In the genomic region with DNA sequence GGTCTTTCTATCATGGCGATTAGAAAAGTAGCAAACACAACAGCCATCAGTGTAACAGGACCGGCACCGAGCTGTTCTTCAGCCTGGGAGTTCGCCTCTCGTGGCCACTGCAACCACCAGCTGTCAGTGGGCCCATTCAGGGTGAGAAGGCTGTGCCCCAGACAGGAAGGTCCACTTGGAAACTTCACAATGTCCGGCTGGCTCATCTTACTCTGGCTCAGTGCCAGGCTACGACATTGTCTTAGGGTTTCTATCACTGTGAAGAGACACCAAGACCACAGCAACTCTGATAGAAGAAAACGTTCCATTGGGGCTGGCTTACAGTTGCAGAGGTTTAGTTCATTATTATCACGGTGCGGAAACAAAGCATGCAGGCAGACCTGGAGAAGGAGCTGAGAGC, we compare ENCODE assay signal across 13 mouse cellular contexts. TPM values are rescaled to one million over a fixed set of nuclear protein-coding genes. Genes with fewer than 3 reads are reported as not detected.
DNase-seq lines count a peak whose midpoint lies in the region; ATAC-seq lines count a peak whose summit lies in the region.
"Had no signal": no experiment of that assay in that cellular context is flagged by ENCODE, and none has a peak within 500 bp of the region (broad histone marks: within the 10 kb centered on the region; RNA-seq: fewer than 3 reads in every experiment).

No protein-coding gene starts in this region.

- 46% methylated on average over 10 of the region's 10 CpGs for WGBS in heart, embryonic 12.5 days
- WGBS in neural tube, embryonic 11.5 days = 83% methylated on average over 10 of the region's 10 CpGs

- no peak overlapping the region for H3K4me2 ChIP-seq in heart, embryonic 12.5 days
- H3K4me2 ChIP-seq in neural tube, embryonic 11.5 days (ENCODE audit: low read depth) = no peak overlapping the region
- H3K4me2 ChIP-seq: neural tube, embryonic 12.5 days had no signal

- peaks cover 5% of the 10 kb centered on the region; the same call in 1 of the 2 replicates for H3K9me3 ChIP-seq in heart, embryonic 12.5 days (replicated peaks)
- no peaks in the 10 kb centered on the region; the same call in 1 of the 2 replicates for H3K9me3 ChIP-seq in neural tube, embryonic 11.5 days (ENCODE audit: control insufficient read depth, low read length)

- H3K4me3 ChIP-seq in heart, embryonic 12.5 days = no peak overlapping the region
- no peak overlapping the region for H3K4me3 ChIP-seq in neural tube, embryonic 11.5 days (ENCODE audit: low read depth, low read length)
- H3K4me3 ChIP-seq: neural tube, embryonic 12.5 days had no signal

- ATAC-seq in heart, embryonic 12.5 days (ENCODE audit: insufficient number of reproducible peaks, low FRiP score) = no peak
- ATAC-seq in neural tube, embryonic 11.5 days (ENCODE audit: insufficient read depth, low FRiP score, low TSS enrichment) = no peak
- no peak for ATAC-seq in erythroblast, adult 5-6 weeks (replicated peaks; ENCODE audit: low FRiP score, poor library complexity, severe bottlenecking)
- ATAC-seq: liver, postnatal 0 days had no signal

- peak overlapping the region; percentile 53; the same call in 1 of the 2 replicates for H3K27ac ChIP-seq in heart, embryonic 12.5 days (ENCODE audit: poor library complexity, severe bottlenecking)
- peak overlapping the region; percentile 53 for H3K27ac ChIP-seq in neural tube, embryonic 11.5 days (ENCODE audit: low read depth, low read length)
- H3K27ac ChIP-seq: neural tube, embryonic 12.5 days; stomach, postnatal 0 days had no signal

- H3K27me3 ChIP-seq in heart, embryonic 12.5 days (replicated peaks) = no peaks in the 10 kb centered on the region
- no peaks in the 10 kb centered on the region for H3K27me3 ChIP-seq in neural tube, embryonic 11.5 days (ENCODE audit: control insufficient read depth, insufficient read depth, low read length)
- H3K27me3 ChIP-seq: neural tube, embryonic 12.5 days had no signal

- H3K9ac ChIP-seq in heart, embryonic 12.5 days = no peak overlapping the region
- H3K9ac ChIP-seq in neural tube, embryonic 11.5 days (ENCODE audit: low read length) = no peak overlapping the region
- H3K9ac ChIP-seq: liver, postnatal 0 days; neural tube, embryonic 12.5 days had no signal

- H3K36me3 ChIP-seq in heart, embryonic 12.5 days = peaks cover 17% of the 10 kb centered on the region
- peaks cover 5% of the 10 kb centered on the region; the same call in 1 of the 2 replicates for H3K36me3 ChIP-seq in neural tube, embryonic 11.5 days (ENCODE audit: control insufficient read depth, insufficient read depth, low read length)

- peaks cover 79% of the 10 kb centered on the region for H3K4me1 ChIP-seq in heart, embryonic 12.5 days (replicated peaks)
- H3K4me1 ChIP-seq in neural tube, embryonic 11.5 days (ENCODE audit: control insufficient read depth, insufficient read depth, low read length) = peaks cover 72% of the 10 kb centered on the region

- no peak for DNase-seq in heart, adult 11 months
- no peak for DNase-seq in neural tube, embryonic 11.5 days (ENCODE audit: low spot score)
- DNase-seq in neural tube, embryonic 10.5 days (ENCODE audit: extremely low spot score, low spot score) = no peak
- DNase-seq in kidney, postnatal 25 days = peak; percentile 72 to 76
- DNase-seq in cerebellum, postnatal 10 days = no peak
- no peak for DNase-seq in urinary bladder, postnatal 4 days (ENCODE audit: low spot score in 2 of 2)
- DNase-seq: liver, postnatal 0 days; right cerebral cortex, postnatal 4 days had no signal

RNA-seq across cellular contexts. Expression of gene Tspan18, which starts 45.1 kb away (rescaled TPM):
- polyA plus RNA-seq in heart, embryonic 12.5 days (2016; fragmentation: Nextera tagmentation; extraction: Ambion mirVana) = 58.5 and 63.8 TPM in 2 replicates
- 71.9 and 72.3 TPM in 2 replicates for polyA plus RNA-seq in neural tube, embryonic 11.5 days (2014; fragmentation: Nextera tagmentation; extraction: Ambion mirVana)
- total RNA-seq in erythroblast, adult 5-6 weeks (2015; ENCODE audit: low replicate concordance) = not detected in 2 replicates
- total RNA-seq in erythroblast, adult 5-6 weeks (2017; ENCODE audit: low replicate concordance) = not detected in 2 replicates
- total RNA-seq: granulocyte monocyte progenitor cell, adult 5-6 weeks had no signal

Comparison
In these comparisons a context has a peak if more than half of its experiments do, and no peak if none do; other contexts are left out.
1. DNase-seq: peak in kidney, postnatal 25 days (2 of 2); none in heart, adult 11 months (single experiment), neural tube, embryonic 11.5 days (single experiment), neural tube, embryonic 10.5 days (single experiment), cerebellum, postnatal 10 days (0 of 2) and urinary bladder, postnatal 4 days (0 of 2).